Mouse (Mus musculus) C2C12 (cell line): ENCODE data around the gene Mylk4. TPM values are rescaled to one million over a fixed set of nuclear protein-coding genes. Genes with fewer than 3 reads are reported as not detected.
A peak's percentile ranks its signal among the peaks of the same experiment; 100 is the strongest.

Experiments used
- H3K27me3 ChIP-seq: one replicate; pipeline ENCODE4 v1.6.1; 2011; ENCODE audit not compliant: control insufficient read depth, insufficient read depth, insufficient read length
- H3K36me3 ChIP-seq: one replicate; pipeline ENCODE4 v1.6.1; 2011; ENCODE audit not compliant: control insufficient read depth, insufficient read depth
- H3K4me3 ChIP-seq: one replicate; pipeline ENCODE4 v1.5.1; 2011; ENCODE audit warnings: mild to moderate bottlenecking, control low read depth; ENCODE audit not compliant: poor library complexity, insufficient read depth, severe bottlenecking
- H3K79me2 ChIP-seq: one replicate; pipeline ENCODE4 v1.6.1; 2011; ENCODE audit not compliant: control insufficient read depth, insufficient read depth
- H3K79me3 ChIP-seq: one replicate; pipeline ENCODE4 v1.6.1; 2011; ENCODE audit warnings: low read depth, control low read depth
- H3ac ChIP-seq: one replicate; pipeline ENCODE3; 2011; ENCODE audit warnings: low read depth; ENCODE audit not compliant: control insufficient read depth, insufficient read length
- CEBPB ChIP-seq: IDR thresholded peaks from one replicate; pipeline ENCODE4 v1.6.1; 2011; ENCODE audit warnings: low read depth, mild to moderate bottlenecking, control low read depth, moderate library complexity
- CTCF ChIP-seq: IDR thresholded peaks from one replicate; pipeline ENCODE4 v1.5.1; 2011; ENCODE audit not compliant: control insufficient read depth, insufficient read depth, insufficient read length
- FOSL1 ChIP-seq: IDR thresholded peaks from one replicate; pipeline ENCODE4 v1.8.0; 2011; ENCODE audit warnings: mild to moderate bottlenecking, low read length; ENCODE audit not compliant: poor library complexity, insufficient read depth, severe bottlenecking
- MAX ChIP-seq: IDR thresholded peaks from one replicate; pipeline ENCODE4 v1.6.1; 2011; ENCODE audit warnings: mild to moderate bottlenecking, control low read depth
- MYOD1 ChIP-seq: IDR thresholded peaks from one replicate; pipeline ENCODE4 v1.6.1; 2011; ENCODE audit warnings: low read depth; ENCODE audit not compliant: control insufficient read depth, insufficient read length
- MYOG ChIP-seq: IDR thresholded peaks from one replicate; pipeline ENCODE4 v1.6.1; 2011; ENCODE audit not compliant: control insufficient read depth, insufficient read length; ENCODE audit errors: extremely low read depth
- USF1 ChIP-seq: IDR thresholded peaks from one replicate; pipeline ENCODE4 v1.6.1; 2011; ENCODE audit warnings: low read depth, mild to moderate bottlenecking, control low read depth, moderate library complexity
- long read RNA-seq, 2 experiments: library from polyadenylated mRNA; unstranded; transcript quantifications; one replicate each; pipeline ENCODE4 v2.0.0; 2019 to 2020
- polyA plus RNA-seq: library from polyadenylated mRNA; unstranded; fragments of >200 nt; fragmentation: generic; extraction: Trizol; gene quantifications from one replicate; pipeline ENCODE4 v1.2.1, GENCODE M21; 2012; ENCODE audit warnings: missing spikeins

The Mylk4 gene
- polyA plus RNA-seq: 15.0 TPM
- long read RNA-seq, experiment 1: 0 reads
- long read RNA-seq, experiment 2: 0 reads

GRCm38 (mm10) chr13:32783816-32784215 lies at the start of gene Mylk4:
Mylk4 (minus strand) TSS chr13:32783954.
- Histone ChIP-seq H3K79me2 (no peaks in the 10 kb centered on the region), H3K36me3 (no peaks in the 10 kb centered on the region), H3K27me3 (no peaks in the 10 kb centered on the region), H3K79me3 (no peaks in the 10 kb centered on the region), H3ac (no peak within 1 kb of the TSS), H3K4me3 (no peak within 1 kb of the TSS)
- TF ChIP-seq CEBPB (no peak), MYOG (no peak)

GRCm38 (mm10) chr13:32833237-32833636 lies 49.5 kb upstream of the Mylk4 start:
- H3K79me2 ChIP-seq: no peaks in the 10 kb centered on the region
- TF ChIP-seq MYOG: no peak
- no peak for TF ChIP-seq USF1
- no peak for TF ChIP-seq MAX
- no peak for TF ChIP-seq MYOD1
- no peak for TF ChIP-seq CEBPB
- no peak for TF ChIP-seq FOSL1
- no peak for TF ChIP-seq CTCF
- H3ac ChIP-seq: no peak overlapping the region
- H3K36me3 ChIP-seq: no peaks in the 10 kb centered on the region
- H3K79me3 ChIP-seq: no peaks in the 10 kb centered on the region
- H3K4me3 ChIP-seq: no peak overlapping the region
- H3K27me3 ChIP-seq: no peaks in the 10 kb centered on the region

DNA sequence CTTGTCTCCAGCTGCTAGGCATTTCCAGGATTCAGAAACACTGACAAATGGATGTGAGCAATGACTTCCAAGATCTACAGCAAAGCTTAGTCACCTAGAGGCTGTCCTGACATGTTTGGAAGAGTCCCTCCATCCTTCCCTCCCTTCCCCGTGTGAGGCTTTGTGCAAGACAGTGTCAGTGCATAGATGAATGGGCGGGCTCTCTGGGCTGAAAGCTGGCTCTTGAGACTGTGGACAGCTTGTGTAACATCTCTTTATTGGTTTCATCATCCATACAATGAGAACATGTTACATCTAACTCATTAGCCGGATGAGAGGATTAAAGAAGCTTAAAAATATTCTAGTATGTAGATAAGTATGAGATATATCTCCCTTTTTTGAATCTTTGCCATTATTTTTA lies 49.0 kb upstream of the Mylk4 start:
- H3K4me3 ChIP-seq: no peak overlapping the region
- H3K79me2 ChIP-seq: no peaks in the 10 kb centered on the region
- TF ChIP-seq CTCF: no peak
- TF ChIP-seq CEBPB: no peak
- TF ChIP-seq FOSL1: no peak
- TF ChIP-seq MAX: no peak
- TF ChIP-seq USF1: no peak
- TF ChIP-seq MYOG: no peak
- TF ChIP-seq MYOD1: no peak
- H3ac ChIP-seq: no peak overlapping the region
- H3K36me3 ChIP-seq: no peaks in the 10 kb centered on the region
- no peaks in the 10 kb centered on the region for H3K27me3 ChIP-seq
- no peaks in the 10 kb centered on the region for H3K79me3 ChIP-seq

DNA sequence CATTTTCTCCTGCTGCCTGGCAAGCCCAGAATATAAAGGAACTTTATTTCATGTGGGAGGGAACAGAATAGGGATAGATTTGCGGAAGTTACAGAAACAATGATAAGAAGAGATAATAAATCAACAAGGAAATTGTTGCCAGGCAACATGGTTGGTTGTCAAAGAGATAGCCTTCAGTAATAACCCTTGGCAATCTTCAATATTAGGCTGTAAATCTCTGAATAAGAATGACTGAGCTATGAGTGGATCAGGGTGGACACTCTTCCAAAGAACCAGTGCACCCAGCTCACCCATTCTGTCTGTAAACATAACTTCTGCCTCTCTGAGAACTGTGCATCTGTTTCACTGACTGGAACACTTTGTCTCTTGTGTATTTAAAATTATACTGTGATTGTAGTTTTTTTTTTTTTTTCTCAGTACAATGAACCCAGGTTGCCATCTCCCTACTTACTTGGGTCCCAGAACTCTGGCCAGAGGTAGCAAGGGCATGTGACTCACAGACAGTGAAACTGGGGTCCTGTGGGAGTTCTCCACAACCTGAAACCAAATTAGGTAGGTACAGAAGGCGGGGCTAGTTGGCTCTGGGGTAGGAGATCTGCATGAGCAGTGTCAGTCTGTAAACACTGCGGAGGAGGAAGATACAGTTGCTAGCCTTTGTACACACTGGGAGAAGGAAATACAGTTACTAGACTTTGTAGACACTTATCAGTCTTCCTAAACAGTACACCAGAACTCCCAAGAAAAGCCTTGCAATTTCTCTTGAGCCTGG lies 47.9 kb upstream of the Mylk4 start:
- no peaks in the 10 kb centered on the region for H3K79me3 ChIP-seq
- no peaks in the 10 kb centered on the region for H3K36me3 ChIP-seq
- no peak overlapping the region for H3K4me3 ChIP-seq
- no peaks in the 10 kb centered on the region for H3K27me3 ChIP-seq
- H3K79me2 ChIP-seq: no peaks in the 10 kb centered on the region
- no peak overlapping the region for H3ac ChIP-seq
- TF ChIP-seq MYOG (no peak), MAX (no peak), FOSL1 (no peak), USF1 (no peak), MYOD1 (no peak), CEBPB (no peak), CTCF (no peak)

DNA sequence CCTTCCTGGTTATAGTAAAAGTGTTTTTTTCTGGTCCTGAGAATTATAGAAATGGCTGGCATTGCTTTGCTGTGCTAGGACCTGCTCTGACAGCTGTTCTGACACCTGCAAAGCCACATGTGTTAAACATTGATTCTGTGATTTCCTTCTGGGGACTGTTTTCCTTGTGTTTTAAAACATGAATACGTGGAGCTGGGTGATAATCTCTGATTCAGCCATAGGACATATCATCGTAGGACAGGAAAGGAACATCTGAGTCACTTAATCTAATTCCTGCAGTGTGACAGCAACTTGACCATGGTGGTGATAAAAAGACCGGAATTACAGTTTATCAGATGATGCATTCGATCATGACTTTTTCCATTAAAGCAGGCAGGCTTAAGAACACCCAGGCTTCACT lies 45.1 kb upstream of the Mylk4 start:
- no peaks in the 10 kb centered on the region for H3K79me3 ChIP-seq
- TF ChIP-seq CEBPB (no peak), CTCF (no peak), MAX (no peak), MYOD1 (no peak)
- H3K36me3 ChIP-seq: no peaks in the 10 kb centered on the region
- no peak overlapping the region for H3K4me3 ChIP-seq
- no peaks in the 10 kb centered on the region for H3K79me2 ChIP-seq
- no peak overlapping the region for H3ac ChIP-seq
- no peaks in the 10 kb centered on the region for H3K27me3 ChIP-seq

- Histone ChIP-seq H3ac (no peak overlapping the region), H3K79me3 (no peaks in the 10 kb centered on the region), H3K27me3 (no peaks in the 10 kb centered on the region), H3K79me2 (no peaks in the 10 kb centered on the region), H3K36me3 (no peaks in the 10 kb centered on the region), H3K4me3 (no peak overlapping the region)
- no peak for TF ChIP-seq CEBPB
- no peak for TF ChIP-seq MAX
- peak; percentile 53 for TF ChIP-seq CTCF
- peak; percentile 3 for TF ChIP-seq MYOD1
- no peak for TF ChIP-seq FOSL1
- TF ChIP-seq MYOG: no peak
- no peak for TF ChIP-seq USF1
These were observed 44.2 kb upstream of the Mylk4 start for GRCm38 (mm10) chr13:32827951-32828350.
